Mouse (Mus musculus): ENCODE measurements around the gene Gtf2f2.

DNA sequence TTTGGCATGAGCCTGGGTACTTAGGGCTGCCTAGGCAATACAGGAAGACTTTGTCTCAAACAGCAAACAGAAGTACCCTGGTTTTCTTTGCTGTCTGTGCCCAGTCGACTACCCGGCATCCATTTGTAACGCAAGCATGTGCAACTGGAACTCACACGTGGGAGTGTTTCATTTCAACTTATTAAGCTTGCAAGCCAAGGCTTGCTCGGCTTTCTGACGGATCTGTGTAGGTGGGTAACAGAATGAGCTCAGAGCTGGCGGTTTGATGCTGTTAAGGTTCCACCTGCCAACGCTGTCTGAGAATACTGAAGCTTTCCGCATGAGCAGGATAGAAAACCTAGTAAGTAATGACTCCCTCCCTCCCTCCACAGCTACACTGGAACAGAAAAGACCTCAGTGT is 118.5 kb downstream of the Gtf2f2 start:
- TF ChIP-seq POLR2A (IDR thresholded peaks at IDR 0.05; ENCODE audit: insufficient read depth, low read depth, low read length): no peak
- no peak for TF ChIP-seq CTCF (IDR thresholded peaks at IDR 0.05; ENCODE audit: insufficient read depth, low read depth, low read length)

Data from olfactory bulb, adult 2 months (tissue).